Mouse (Mus musculus) embryonic stem cell, embryonic (primary cell): Measurements from ENCODE around the gene Vmn2r39.
"Not testable (repeated sequence)": the region's sequence is repeated elsewhere in the genome, so short reads cannot be mapped to it uniquely, and the experiment has no call there.

Experiments
- CTCF ChIA-PET, 4 experiments: fragments of 300-600 bp in 2 of 4; fragments of 350-600 bp in 2 of 4; sonication (Branson Sonifier 250); formaldehyde crosslinking; loops; one replicate each; lab custom pipeline; 2022; ENCODE audit warnings: inconsistent platforms in 2 of 4; lab: Charles Lee
- POLR2A ChIA-PET, 4 experiments: fragments of 300-600 bp in 2 of 4; fragments of 350-600 bp in 2 of 4; sonication (Branson Sonifier 250); formaldehyde crosslinking; loops; one replicate each; lab custom pipeline; 2022; ENCODE audit warnings: antibody characterized with exemption in 4 of 4, inconsistent platforms in 1 of 4; lab: Charles Lee

Gene Vmn2r39

DNA sequence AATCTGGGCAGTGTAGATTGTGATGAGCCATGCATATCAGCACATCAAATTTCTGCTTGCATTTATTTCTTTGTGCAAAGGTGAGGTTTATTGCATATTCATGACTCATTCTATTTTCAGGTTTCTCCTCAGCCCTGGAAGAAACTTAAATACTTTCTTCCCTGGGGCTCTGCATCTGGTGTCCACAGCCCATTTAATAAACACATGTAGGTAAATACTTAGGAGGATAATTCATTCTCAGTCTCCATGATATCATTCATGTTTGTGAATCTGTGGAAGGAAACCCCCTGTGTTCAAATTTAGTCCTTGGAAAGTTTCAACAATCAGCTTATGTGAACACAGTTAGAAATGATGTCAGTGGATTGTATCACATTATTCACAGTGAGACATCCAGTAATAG is at the start of gene Vmn2r39:
Gene Vmn2r39 (minus strand): TSS at position 101 of the 400 bp plus-strand sequence.
- POLR2A ChIA-PET: not testable (repeated sequence)

GRCm38 (mm10) chr7:9065353-9065752 is 34.8 kb upstream of the Vmn2r39 start:
- POLR2A ChIA-PET, CTCF ChIA-PET: not testable (repeated sequence)

More for the DNA sequence above, at the start of gene Vmn2r39:
- CTCF ChIA-PET: not testable (repeated sequence)
